Mouse (Mus musculus) effector memory CD4-positive, alpha-beta T cell, adult 7 months (primary cell): ENCODE measurements around the gene Psmf1. TPM values are rescaled to one million over a fixed set of nuclear protein-coding genes. Genes with fewer than 3 reads are reported as not detected.

Experiments used
- polyA plus RNA-seq: library from polyadenylated mRNA; unstranded; fragments of 100-300 nt; shearing (Covaris generic); gene quantifications from one replicate; pipeline ENCODE4 v1.2.1, GENCODE M21; 2017

Psmf1 gene
- 52.7 TPM for polyA plus RNA-seq

GRCm38 (mm10) chr2:151743845-151744244 lies at the start of gene Psmf1:
Psmf1 (minus strand) TSS chr2:151744186.

GRCm38 (mm10) chr2:151701231-151702145 lies 42.5 kb downstream of the Psmf1 start, which contains the start of gene Tmem74b:
Tmem74b (plus strand) TSS chr2:151702008.

DNA sequence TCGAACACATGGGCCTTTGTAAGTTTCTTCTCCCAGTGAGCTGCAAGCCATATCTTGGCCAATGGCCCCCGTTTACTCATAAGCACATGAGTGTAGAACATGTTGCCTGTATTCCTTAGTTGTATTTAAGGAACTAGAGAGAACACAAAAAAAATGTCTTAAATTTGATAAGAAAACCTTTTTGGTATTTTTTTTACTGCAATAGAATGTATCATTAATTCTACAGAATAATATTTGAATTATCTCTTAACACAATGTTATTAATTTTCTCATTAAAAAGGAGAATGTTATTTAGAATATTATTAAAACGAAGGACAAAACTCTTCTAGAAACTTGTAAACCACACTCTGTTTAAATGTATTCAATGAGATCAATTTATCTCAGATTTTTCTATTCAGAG lies 75.6 kb downstream of the Psmf1 start, which contains the start of gene Rad21l:
Rad21l (minus strand) TSS at position 101 of the 400 bp plus-strand sequence.

Other genes starting within 250 kb of the Psmf1 start
- 293 TPM for gene Fkbp1a, start 201.7 kb downstream of the Psmf1 start, polyA plus RNA-seq
- gene Sdcbp2, start 171.6 kb downstream of the Psmf1 start, polyA plus RNA-seq = 119 TPM
- gene Snph, start 111.6 kb downstream of the Psmf1 start, polyA plus RNA-seq = 0.43 TPM
- gene Rad21l, start 75.7 kb downstream of the Psmf1 start, polyA plus RNA-seq = not detected
- not detected for gene Tmem74b, start 42.2 kb downstream of the Psmf1 start, polyA plus RNA-seq
- gene Rspo4, start 98.7 kb upstream of the Psmf1 start, polyA plus RNA-seq = not detected
- gene Angpt4, start 167.0 kb upstream of the Psmf1 start, polyA plus RNA-seq = not detected
- gene Fam110a, start 236.0 kb upstream of the Psmf1 start, polyA plus RNA-seq = 108 TPM